Mouse (Mus musculus): Measurements from ENCODE around the gene Ttn.

The Ttn gene

DNA sequence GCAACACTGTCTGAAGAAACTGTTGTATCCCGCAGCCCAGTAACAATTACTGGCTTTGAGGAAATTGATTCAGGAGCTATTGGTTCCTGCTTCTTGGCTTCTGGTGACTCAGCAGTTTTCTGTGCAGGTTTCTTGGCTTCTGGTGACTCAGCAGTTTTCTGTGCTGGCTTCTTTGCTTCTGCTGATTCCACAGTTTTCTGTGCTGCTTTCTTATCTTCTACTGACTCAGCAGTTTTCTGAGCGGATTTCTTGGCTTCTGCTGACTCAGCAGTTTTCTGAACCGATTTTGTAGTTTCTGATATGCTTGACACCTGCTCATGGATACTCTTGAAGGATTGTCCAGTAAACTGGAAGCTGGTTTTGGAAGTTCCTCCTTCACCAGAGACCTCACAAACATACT lies 273.8 kb downstream of the Ttn start:
- DNase-seq (ENCODE audit: low spot score in 2 of 2), result no peak

DNA sequence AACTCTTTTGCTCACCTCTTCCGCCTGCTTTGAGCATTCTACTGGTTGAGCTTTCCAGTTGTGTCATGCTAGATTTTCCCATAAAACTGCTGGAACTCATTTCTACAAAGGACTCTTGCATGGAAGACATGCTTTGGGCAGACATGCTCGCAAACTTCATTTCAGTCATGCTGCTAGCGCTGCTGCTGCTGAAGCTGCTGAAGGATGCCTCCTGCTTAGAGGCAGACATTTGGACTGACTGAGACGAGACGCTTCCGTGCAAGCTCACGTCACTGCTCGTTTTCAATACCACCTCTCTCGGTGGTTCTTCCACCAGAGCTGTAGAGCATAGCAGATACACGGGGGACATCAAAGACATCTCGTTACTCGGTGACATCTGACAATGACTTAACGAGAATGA lies 276.7 kb downstream of the Ttn start:
- no peak for DNase-seq (ENCODE audit: low spot score in 2 of 2)

DNA sequence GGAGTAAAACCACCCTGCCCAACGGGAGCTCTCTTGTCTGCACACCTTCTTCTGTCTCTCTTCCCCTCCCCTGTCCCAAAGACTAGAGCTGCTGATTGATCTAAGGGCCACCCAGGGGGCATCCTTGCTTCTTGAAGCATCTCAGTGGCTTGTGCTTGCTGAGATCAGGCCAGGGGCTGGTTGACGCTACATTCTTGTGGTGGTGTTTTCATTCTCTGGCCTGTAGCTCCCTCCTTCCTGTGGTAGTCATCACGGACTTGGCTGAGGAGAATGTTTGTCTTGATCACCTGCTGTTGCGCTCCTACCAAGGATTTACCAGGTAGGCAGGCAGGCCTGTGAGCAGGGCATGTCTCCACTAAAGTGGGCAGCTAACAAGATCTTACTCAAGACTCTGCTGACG lies 279.6 kb downstream of the Ttn start:
- no peak for DNase-seq (ENCODE audit: low spot score in 2 of 2)

DNA sequence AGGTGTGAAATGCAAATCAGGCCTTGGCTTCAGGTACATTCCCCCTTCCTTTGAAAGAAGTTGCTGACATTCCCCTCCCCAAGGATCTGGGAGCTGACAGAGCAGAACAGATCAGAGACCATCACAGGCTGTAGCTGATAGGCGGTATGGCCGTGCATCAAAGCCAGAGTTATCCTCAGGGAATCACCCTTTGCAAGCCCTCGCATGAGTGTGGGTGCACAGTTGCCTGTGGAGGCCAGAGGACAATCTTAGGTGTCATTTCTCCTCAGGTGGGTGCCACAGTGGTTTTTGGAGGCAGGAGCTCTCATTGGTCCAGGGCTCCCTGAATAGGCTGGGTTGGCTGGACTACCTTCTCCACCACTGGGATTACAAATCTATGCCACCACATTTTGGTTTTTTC lies 280.2 kb downstream of the Ttn start:
- DNase-seq (ENCODE audit: low spot score in 2 of 2), result no peak

DNA sequence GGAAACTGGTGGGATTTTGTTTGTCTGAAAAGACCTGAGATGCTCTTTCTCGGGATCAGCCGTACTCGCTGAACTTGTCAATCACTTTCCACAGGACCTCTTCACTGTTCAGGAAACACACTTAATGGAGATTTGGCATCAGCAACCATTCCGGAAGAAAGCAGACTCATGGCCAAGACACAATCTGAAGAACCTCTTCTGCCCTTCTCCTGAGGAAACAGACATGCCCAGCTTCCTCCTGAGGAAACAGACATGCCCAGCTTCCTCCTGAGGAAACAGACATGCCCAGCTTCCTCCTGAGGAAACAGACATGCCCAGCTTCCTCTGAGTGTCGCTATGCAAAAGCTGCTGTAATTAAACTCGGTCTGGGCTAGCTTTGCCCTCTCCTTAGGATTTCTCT lies 287.1 kb downstream of the Ttn start:
- DNase-seq (ENCODE audit: low spot score in 2 of 2), result no peak

DNA sequence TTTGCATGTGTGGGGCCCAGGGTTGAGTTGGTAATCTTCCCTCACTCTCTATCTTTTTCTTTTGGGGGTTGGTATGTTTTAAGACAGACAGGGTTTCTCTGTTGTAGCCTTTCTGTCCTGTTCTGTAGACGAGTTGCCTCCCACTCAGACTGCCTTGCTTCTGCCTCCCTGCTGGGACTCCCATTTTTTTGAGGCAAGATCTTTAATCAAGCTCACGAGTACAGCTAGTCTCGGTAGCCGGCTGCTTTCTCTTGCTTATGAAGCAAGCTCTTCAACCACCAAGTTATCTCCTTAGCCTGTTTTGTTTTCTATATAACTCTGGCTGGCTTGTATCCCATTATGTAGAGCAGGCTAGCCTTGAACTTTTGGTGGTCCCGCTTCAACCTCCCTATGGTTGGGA lies 288.6 kb downstream of the Ttn start:
- no peak for DNase-seq (ENCODE audit: low spot score in 2 of 2)

DNA sequence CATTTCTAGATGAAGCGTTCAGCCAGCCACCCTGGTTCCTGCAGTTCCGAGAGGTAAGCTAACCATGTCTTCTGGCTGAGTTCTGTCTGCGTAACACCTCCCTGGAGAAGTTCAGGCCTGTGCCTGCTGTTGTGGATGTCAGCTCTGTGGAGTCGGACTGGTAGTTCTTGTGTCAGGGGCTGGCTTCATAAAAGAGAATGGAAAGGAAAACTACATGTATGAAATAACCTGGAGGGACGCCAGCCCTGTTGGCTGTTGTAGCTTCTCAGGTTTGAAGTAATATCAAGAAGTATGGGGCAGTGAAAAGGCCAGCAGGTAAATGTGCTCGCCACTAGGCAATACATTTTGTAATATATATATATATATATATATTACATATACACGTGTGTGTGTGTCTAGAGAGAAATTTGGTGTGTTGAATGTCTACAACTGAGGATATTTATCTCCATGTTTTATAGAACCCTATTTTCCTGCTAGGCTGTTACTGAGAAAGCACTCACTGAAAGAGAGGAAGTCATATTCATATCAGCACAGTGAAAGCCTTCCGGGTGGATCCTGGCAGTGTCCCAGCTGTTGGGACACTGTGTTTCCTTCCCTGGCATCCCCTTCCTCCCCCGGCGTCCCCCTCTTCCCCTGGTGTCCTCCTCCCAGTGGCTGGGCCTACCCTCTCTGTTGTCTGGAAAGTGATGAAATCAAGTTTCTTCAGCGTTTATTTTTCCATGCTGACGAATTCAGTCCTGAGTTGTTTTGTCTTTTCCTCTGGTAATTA lies 291.7 kb downstream of the Ttn start:
- DNase-seq (ENCODE audit: low spot score in 2 of 2), result no peak

DNA sequence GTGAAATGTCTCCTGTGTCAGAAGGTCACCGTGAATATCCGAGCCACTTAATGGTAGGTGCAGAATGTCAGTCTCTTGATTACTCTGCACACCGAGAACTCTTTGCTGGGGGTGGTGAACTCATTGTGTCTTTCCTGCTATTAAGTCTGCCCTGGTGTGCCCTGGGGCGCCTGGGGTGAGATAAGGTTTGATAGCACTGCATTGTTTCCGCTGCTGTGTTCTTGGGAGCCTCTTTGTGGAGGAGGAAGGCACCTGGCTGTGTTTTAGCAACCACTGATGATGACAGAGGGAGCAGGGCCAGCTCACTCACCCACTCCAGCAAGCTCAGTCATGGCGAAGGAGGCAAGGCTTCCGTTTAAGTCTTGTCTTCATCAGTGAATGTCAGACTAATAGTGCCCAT lies 294.2 kb downstream of the Ttn start:
- no peak for DNase-seq (ENCODE audit: low spot score in 2 of 2)

DNA sequence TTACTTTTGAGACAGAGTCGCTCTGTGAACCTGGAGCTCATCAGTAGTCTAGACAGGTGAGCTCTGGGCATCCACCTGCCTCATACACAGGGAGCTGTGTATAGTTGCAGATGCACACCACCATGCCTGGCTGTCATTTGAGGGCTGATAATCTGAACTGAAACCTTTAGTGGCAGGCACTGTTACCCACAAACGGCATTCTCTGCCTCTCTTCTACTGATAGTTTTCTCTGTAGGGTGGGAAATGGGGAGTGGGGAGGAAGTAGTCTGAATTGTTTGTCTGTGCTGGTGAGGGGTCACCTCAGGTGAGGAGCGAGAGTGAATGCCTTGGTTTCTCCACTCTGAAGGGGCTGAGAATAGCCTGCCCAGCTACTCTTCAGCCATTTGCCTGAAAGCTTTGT lies 294.7 kb downstream of the Ttn start:
- no peak for DNase-seq (ENCODE audit: low spot score in 2 of 2)

DNA sequence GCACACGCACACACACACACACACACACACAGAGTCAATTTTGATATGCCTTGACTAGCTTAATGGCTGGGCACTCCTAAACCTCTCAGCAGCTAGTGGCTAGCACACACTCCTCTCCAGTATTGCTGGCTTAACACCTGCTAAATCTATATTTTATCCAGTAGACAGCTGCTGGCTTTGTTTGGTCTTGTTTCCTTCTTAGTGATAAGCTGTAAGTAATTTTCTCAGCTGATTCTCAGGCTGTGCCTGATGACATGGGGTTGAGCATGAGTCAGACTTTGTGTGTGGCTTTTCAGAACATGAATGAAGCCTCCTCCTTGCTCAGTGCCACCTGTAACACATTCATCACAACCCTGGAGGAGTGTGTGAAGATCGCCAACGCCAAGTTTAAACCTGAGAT lies 295.4 kb downstream of the Ttn start:
- DNase-seq (ENCODE audit: low spot score in 2 of 2), result no peak

DNA sequence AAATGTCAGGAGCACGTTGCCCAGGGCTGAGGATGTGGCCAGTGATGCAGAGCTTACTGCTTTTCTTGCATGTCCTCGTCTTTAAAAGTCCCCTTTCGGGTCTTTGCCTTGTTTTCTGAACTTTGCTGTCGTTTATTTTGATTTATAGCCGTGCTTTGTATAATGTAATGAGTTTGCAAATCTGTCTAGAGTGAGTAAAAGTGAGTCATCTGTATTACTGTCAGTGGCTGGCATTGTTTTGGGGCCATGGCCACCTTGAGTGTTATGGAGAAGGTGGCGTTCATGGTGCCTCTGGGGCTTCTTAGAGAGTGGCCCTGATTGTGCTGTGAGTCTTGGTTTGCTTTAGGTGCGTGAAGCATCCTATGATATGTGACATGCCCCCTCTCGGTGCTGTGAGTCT lies 300.0 kb downstream of the Ttn start:
- DNase-seq (ENCODE audit: low spot score in 2 of 2), result no peak

DNA sequence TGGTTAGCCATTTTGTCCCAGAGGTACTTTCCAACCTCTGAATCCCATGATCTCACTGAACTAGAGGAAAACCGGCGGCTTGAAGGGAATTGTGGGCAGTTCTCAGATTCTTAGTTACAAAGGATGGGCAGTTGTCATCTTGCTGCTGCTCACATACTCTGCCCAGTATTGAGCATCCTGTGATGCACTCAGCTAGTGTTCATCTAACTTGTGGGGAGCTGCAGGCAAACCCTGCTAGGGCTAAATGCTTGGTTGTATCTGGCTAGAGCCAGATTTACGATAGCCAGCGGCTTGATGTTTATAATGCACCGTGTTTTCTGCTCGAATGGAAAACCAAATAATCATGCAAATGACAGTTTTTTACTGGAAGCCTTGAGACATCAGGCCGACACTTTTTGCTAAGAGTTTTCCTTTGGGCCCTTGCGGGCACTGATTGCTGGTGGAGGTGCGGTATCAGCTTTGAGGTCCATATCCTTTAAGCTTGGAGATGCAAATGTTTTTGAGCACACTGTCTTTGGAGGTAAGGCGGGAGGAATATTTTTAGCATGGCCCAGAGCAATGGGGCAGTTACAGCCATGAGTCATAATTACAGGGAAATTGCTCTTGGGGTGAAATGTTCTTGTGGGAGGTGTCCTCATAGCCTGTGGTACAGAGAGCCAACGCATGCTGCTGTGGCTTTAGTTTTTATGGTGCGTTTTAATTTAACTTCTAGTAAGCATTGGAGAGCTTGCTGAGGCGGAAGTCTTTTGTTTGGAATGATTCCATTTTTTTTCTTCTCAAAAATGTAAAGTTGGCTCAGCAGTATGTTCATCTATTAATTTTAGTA lies 305.7 kb downstream of the Ttn start:
- no peak for DNase-seq (ENCODE audit: low spot score in 2 of 2)

DNA sequence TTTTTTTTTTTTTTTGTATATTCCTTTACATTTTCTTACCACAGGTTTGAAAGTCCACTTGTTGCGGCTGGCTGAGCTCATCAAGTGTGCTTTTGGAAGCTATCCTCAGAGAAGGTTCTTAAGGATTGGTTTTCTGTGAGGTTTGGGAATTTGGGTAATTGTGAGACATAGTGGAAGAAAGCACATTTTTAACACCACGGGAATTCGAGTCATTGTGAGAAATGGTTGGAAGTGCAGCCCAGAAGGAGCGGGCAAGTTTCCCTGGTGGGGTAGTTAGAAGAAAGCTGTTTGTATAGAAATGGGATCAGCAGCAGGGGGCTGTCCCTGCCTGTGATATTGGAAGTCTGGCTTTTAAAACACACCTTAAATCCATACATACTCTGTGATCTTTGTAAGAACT lies 306.4 kb downstream of the Ttn start:
- DNase-seq (ENCODE audit: low spot score in 2 of 2), result no peak

DNA sequence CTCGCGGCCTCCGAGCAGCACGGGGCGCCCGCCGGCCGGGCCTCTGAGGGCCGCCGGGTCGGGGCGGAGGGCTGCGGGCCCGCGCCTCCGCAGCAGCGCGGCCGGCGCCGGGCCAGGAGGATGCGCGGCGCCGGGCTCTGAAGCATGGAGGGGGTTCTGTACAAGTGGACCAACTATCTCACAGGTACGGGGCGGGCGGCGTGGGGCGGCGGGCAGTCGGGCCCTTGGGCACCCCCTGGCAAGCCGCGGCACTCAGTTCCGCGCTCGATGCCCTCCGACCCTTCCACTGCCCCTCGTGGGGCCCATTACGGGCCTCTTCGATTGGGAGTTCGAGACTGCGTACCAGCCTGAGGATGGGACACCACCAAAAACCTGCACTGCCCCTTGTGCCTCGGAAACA lies 306.9 kb downstream of the Ttn start:
- DNase-seq (ENCODE audit: low spot score in 2 of 2), result no peak

DNA sequence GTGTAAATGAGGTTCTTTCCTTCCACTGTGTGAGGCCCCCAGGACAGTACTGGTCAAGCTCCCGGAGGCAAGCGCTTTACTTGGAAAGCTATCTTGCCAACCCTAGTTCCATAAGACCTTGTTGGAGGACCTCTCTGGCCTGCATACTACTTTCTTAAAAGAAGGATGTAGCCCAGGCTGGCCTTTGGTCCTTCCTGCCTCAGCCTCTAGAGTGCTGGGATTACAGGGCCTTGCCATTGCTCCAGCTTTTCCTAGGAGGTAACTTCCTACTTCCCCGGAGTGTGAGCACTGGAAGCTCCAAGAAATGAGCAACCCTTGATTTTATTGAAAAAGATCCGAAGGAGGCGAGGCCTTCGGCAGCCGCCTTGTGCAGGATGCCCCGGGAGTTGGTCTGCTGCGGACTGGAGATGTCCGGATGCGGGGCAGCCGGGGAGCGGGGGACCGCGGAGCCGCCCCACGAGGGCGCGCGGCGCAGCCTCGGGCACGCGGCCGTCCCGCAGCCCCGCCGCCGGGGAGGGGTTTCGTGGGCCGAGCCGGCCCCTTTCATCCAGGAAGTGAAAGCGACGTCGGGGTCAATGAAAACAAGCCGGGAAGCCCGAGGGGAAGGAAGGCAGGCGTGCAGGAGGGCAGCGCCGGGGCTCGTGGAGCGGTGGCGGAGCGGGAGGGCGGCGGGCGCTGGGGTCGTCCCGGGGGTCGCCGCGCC lies 307.5 kb downstream of the Ttn start, which contains the start of gene Plekha3:
Gene Plekha3, plus strand, starts transcription at position 557 of the 703 bp plus-strand sequence.
- peak; percentile 79 to 81 for DNase-seq (ENCODE audit: low spot score in 2 of 2)

DNA sequence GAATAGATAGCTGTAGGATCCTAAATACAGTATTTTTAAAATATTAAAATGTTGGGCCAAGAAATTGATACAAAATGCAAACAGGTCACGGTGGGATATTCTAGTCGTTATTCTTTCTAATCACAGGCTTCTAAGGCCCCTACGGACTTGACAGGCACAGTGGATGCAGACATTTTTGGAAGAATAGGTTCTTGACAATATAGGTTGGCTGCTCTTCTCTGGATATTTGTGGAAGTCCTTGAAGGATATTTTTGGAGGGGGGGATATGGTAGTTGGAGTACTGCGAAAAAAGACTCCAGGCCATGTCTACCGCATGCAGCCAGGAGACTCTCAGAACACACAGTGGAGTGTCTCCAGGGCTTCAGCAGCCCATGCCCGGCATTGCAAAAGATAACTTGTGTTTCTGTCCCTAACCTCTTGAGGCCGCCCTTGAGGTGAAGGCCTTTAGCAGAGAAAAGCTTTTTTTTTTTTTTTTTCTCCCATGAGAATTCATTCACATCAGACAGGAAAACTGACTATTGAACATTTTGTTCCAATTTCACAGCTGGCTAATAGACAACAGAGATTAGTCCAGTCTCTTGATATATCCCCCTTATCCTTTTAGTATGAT lies 308.8 kb downstream of the Ttn start:
- peak in 1 of 2 experiments; percentile 22 for DNase-seq (ENCODE audit: low spot score in 2 of 2)

DNA sequence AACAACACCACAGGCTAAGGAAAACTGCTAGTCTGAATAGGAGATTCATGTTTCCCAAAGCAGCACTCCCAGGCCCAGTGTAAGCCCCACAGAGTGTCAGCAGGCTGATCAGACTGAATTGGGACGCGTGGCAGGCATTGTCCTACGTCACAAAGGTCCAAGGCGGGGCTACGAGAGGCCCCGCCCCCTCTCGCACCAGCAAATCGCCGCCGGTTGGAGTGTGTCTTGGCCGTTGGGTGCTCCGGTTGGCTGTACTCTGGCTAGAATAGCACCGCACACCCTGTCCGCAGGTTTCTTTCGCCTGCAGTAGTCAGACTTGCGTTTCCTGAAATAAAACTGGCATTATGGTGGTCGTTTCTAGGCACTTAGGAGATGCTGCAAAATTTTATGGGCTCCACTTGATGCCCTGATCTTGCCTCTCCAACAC lies 309.4 kb downstream of the Ttn start, which contains the start of gene Fkbp7:
Gene Fkbp7, minus strand, starts transcription at position 151 of the 427 bp plus-strand sequence.
- peak; percentile 80 to 84 for DNase-seq (ENCODE audit: low spot score in 2 of 2)

DNA sequence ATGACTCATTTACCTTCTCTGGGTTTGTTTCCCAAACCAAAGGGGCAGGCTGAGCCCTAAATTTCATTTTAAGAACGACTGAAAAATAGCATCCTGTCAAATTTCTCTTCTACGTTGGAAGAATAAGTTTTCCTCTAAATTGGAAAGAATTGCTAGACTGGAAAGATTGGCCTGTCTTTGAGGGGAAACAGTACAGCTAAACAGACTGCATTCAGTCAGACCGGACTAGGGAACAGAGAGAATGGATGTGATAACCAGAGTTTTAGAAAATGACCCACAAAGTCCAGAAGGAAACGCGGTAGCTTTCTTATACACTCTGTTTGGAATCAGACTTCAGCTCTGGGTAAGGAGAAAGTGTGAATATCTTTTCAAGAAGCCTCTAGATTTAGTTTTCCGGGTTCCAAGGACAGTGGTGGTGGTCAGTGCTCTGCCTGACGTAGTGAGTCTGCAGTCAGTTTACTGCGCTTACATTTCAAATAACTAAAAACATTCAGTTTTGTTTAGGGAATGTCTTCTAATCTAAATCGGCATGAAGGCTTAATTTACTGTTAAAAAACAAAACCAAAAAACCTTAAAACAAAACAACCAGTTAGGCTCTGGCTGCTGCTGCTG lies 310.1 kb downstream of the Ttn start:
- no peak for DNase-seq (ENCODE audit: low spot score in 2 of 2)

DNA sequence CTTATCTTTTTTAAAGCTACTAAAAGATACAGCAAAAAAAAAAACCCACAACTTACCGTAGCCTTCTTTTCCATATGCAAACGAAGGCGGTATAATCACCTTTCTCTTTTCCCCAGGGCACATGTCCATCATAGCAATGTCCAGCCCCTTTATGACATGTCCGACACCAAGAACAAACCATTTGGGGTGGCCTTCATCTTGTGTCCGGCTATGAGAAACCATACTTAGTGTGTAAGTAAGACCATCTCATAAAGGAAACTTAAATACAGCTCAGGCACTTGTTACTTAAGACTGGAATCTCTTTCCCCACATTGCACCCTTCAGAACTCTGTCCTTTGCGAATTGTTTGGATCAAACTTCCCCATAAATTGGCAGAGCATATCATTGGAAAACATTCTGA lies 310.7 kb downstream of the Ttn start:
- no peak for DNase-seq (ENCODE audit: low spot score in 2 of 2)

DNA sequence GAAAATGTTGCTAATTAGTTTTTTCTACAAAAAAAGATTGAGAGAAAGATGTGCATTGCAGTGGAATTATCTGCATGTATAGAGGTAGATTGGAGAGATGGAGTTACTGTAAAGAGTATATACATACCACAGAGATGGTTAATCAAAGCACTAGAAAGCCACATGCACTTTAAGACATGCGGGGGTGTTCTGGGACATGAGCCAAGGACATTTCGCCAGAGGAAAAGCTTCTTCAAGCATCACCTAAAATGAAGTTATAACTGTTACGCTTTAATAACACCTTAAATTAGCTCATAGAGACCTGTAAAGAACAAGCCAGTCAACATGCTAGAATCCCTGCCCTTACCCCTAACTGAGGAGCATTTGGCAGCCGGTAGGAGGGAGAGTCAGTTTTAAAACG lies 315.1 kb downstream of the Ttn start:
- DNase-seq (ENCODE audit: low spot score in 2 of 2), result no peak

DNA sequence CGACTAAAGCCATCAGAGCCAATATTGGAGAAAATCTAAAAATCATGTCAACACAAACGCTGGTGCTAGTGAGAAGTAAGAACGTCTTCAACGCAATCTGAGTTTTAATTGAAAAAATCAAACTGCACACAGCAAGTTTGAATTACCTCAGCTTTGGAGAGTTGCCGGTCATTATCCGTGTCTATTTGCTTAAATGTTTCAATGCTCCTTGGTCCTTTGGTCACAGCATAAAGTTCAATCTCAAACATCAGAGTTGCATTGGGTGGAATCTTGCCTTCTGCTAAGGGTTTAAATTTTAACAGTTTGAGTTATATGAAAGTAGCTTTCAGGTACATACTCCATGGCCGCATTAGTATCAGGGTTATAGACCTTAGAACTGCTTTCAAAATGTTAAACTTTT lies 316.8 kb downstream of the Ttn start:
- DNase-seq (ENCODE audit: low spot score in 2 of 2), result no peak

DNA sequence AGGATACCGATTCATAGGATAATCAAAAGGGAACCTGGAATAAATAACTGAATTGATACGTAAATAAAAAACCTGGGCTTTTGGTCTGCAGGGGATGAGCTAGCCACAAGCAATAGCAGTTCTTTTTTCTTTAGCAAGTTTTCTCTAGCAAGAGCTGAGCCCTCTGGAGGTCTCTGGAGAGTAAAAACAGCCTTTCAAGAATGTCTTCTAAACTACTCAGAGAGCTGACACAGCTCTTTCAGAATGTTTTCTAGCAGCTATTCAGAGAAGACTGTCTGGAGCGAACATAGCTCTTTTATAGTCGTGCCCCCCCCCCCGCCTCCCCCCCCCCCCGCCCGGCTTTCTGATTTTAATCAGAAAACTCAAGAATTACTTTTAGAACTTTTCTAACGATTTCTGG lies 322.9 kb downstream of the Ttn start:
- no peak for DNase-seq (ENCODE audit: low spot score in 2 of 2)
